Mouse (Mus musculus): Measurements from ENCODE around the gene Dgat2.

Gene Dgat2

GRCm38 (mm10) chr7:99191411-99191810 lies 8.9 kb upstream of the Dgat2 start:
- DNase-seq (ENCODE audit: low spot score) = no peak

DNA sequence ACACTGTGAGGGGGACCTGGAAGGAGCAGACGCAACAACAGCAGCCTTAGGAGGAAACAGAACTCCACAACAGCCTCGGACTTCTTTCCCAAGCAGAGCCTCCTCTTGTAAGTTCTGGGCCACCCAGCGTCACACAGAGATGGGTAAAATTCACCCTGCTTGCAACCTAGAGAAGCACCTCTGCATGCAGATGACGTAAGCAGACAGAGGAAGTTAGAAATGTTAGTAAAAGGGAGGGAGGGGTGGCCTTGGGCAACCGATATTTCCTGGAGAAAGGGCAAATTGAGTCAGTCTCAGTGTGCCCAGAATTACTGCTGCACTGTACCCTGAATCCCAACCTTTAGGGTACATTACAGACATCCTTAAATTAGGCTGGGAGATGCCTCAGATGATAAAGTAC lies 7.4 kb upstream of the Dgat2 start:
- DNase-seq (ENCODE audit: low spot score) = no peak

DNA sequence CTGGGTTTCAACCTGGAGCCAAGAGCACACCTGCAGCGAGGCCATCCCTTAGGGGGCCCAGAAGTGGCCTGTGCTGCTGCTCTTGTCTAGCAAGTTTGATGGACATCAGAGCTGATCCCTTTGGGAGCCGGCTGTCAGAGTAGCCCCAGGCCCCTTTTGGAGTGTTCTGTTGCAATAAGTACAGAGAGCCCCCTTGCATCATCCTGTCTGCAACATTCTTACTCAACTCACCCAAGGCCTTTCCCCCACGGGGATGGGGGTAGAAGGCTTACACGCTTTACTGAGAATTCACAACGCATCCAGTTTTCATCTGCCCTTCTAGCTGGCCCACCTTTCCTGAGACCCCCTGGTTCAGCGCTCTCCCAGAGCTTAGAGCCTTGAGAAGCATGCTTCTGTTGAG lies 6.1 kb upstream of the Dgat2 start:
- DNase-seq (ENCODE audit: low spot score) = no peak

DNA sequence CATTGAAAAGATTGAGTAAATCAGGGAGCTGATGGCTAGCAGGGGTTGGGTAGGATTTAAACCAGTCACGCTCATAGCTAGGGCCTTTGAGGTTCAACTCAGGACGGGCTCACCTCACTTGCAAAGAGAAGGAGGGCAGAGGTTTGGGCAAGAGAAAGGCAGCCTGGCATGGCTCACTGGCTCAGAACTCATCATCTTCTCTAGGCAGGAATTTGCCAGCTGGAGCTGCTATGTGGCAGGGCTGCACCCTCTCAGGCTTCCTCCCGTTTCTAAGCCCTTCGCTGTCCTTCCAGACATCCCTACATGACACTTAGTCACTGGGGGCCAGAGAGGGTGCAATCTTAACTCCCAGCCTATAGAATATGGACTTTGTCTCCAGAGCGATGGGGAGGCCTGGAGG lies 4.9 kb upstream of the Dgat2 start:
- no peak for DNase-seq (ENCODE audit: low spot score)

GRCm38 (mm10) chr7:99185405-99185804 lies 2.9 kb upstream of the Dgat2 start:
- no peak for DNase-seq (ENCODE audit: low spot score)

- no peak for DNase-seq (ENCODE audit: low spot score)
Measured at GRCm38 (mm10) chr7:99183751-99184150, 1.2 kb upstream of the Dgat2 start.

DNA sequence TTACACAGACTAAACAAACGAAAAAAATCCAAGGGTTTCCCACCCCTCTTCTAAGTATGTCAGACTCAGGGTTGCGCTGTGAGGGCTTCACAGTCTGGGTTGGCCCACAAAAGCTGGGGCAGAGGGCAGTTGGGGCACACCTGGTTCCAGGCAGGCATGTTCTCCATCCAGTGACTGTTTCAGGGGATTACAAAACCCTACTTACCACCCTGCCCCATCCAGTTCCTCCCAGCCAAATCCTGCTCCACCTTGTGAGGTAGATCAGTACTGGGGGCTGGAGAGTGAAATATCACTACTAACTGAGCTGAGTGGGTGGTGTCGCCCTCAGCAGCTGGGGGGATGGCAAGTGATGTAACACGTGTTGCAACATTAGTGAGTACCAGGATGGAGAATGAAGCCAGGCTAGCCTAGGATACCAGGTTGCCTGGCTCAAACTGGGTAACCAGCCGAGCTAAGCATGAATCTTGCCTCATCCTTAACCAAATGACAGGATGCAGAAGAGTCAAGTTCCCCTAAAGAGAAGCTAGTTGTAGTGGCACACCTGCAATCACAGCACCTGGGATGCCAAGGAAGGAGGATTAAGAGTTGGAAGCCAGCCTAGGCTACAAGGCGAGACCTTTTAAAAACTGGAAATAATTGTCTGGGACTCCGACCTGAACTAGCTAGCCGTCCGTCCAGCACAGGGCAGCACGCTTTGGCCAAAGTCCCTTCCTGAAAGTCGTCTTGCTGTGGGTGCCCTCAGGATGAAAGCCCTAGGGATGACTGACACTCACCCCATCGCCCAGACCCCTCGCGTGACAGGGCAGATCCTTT lies 694 bp downstream of the Dgat2 start:
- no peak for DNase-seq (ENCODE audit: low spot score)

- DNase-seq (ENCODE audit: low spot score) = no peak
Measured at GRCm38 (mm10) chr7:99180162-99180561, 2.4 kb downstream of the Dgat2 start.

- DNase-seq (ENCODE audit: low spot score) = no peak
Measured at GRCm38 (mm10) chr7:99179271-99179670, 3.2 kb downstream of the Dgat2 start.

GRCm38 (mm10) chr7:99177386-99177785 lies 5.1 kb downstream of the Dgat2 start:
- no peak for DNase-seq (ENCODE audit: low spot score)

DNA sequence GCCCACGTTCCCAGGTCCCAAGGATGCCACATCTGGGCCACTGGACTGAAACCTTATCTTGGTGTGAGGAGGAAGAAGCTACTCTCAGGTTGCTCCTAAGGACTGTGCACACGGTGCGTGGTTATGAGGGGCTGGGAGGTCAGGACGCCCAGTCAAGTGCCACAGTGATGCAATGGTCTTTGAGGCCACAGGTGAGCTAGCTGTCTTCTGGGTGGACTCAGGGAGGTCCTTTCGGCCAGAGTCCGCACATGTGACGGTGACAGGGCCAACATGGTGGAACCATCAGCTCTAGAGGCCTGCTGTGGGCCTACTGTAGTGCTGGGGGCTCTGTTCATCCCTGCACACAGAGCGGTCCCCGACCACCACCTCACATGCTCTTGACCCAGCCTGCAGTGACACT lies 6.9 kb downstream of the Dgat2 start:
- DNase-seq (ENCODE audit: low spot score) = no peak

- DNase-seq (ENCODE audit: low spot score) = no peak
Measured at GRCm38 (mm10) chr7:99175118-99175517, 7.4 kb downstream of the Dgat2 start.

- no peak for DNase-seq (ENCODE audit: low spot score)
Measured at GRCm38 (mm10) chr7:99174006-99174405, 8.5 kb downstream of the Dgat2 start.

DNA sequence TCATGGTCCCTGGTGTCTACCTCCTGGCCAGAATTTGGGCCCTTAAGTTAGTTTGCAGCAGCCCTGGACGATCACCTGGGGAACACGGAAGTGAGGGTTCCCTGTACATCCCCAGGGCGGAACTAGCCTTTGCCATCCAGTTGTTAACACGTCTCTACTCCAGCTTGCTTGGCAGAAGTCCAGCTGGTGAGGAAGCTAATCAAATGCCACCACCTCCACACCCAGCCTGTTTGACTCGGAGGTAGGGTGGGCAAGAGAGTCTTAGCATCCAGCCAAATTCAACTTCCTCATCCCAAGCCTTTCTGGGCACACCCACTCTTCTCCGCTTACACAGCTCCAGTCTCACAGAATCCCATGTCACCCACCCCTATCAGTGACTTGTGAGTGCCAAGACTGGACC lies 9.6 kb downstream of the Dgat2 start:
- DNase-seq (ENCODE audit: low spot score) = no peak

- DNase-seq (ENCODE audit: low spot score) = no peak
Measured at GRCm38 (mm10) chr7:99171730-99172463, 10.6 kb downstream of the Dgat2 start.

DNA sequence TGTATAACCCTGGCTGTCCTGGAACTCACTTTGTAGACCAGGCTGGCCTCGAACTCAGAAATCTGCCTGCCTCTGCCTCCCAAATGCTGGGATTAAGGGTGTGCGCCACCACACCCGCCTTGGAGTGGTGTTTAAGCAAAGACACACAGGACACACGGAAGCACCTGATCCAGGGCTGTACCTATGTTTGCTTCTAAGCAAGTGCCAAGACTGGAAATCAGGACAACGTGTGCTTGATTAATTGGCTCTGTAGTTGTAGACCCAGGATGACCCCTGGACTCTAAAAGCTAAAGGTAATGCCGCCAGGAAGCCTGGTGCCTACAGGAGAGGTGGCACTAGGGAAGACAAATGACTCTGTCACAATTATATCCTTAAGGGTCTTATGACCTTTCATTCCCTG lies 12.0 kb downstream of the Dgat2 start:
- DNase-seq (ENCODE audit: low spot score) = no peak

DNA sequence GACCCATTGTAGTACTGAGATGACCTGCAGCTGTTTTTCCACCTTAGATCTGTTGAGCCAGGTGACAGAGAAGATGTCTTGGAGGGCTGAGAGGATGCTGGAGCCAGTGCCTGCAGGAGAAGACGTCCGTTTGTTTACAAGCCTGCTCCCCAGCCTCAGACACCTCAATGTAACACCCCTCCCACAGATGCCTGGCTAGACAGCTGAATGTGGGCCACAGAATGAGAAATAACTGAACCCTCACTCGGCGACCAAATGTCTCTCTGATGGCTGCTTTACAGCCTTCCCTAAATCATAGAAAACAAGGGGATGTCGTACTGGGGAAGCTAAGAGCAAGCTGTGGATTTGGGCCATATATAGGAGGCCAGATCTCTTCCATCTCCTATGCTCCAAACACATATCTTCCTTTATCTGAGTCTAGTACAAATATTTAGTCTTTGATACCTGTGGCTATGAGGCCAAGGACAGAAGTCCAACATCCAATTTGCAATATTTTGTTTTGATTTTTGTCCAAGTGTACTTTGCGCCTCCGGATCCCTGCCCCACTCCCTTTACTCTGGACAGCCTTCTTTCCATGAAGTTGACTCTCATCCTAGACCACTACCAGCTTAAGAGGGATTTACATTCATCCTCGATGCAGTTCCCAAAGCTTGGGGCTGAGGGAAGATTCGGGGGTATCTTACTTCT lies 12.7 kb downstream of the Dgat2 start:
- no peak for DNase-seq (ENCODE audit: low spot score)

DNA sequence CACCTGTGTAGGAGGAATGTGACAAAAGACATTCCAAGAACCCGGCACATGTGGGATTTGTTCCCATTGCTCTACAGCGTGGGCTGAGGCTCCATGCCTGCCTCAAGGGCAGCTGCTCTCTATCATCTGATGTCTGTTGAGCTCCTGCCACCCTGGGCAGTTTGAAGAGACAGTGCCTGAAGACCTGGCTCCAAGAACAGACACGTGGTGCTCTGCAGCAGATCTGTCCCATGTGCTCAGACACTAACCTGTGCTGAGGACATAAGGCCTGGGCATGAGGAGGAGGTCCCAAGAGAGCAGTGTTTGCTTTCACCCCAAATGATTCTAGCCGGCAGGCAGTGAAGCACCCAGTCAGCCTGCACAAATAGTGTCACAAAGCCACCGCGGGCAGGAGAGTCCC lies 13.8 kb downstream of the Dgat2 start:
- DNase-seq (ENCODE audit: low spot score) = no peak

- DNase-seq (ENCODE audit: low spot score) = no peak
Measured at GRCm38 (mm10) chr7:99167939-99168338, 14.6 kb downstream of the Dgat2 start.

DNA sequence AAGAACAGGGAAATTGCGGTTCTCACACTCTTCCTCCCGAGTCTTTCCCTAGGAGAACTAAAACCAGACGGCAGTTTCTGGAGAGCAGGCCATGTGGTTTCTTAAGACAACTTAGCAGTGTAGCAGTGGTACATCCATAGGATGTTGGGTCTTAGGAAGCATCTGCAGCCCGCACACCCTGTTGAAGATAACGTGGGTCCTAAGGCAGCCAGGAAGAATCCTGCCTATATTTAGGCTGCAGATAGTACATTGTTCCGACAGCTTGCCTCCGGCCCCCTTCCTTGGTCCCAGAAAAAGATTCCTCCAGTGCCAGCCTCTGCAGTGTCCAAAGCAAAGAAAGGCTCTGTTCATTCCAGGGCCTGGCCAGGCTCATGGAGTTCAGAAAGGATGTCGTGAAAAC lies 16.4 kb downstream of the Dgat2 start:
- no peak for DNase-seq (ENCODE audit: low spot score)

DNA sequence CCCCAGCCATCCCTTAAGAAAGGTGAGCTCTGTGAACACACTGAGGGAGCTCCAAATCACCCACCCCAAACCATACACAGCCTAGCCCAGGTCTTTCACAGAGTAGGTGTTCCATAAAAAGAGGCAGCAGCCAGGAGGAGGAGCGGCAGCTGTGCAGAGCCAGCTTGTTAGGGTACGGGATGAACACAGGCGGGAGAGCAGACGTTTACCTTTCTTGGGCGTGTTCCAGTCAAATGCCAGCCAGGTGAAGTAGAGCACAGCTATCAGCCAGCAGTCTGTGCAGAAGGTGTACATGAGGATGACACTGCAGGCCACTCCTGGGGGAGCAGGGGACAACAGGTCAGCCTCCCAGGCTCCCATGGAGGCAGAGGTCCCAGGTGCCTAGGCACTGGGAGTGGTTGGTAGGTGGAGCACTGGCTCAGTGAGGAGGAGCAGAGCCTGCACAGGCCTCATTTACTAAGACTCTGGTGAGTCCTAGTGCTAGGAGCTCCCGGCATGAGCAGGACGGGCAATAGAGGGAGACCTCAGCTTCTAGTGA lies 17.6 kb downstream of the Dgat2 start:
- no peak for DNase-seq (ENCODE audit: low spot score)

GRCm38 (mm10) chr7:99162462-99162861 lies 20.1 kb downstream of the Dgat2 start:
- no peak for DNase-seq (ENCODE audit: low spot score)

DNA sequence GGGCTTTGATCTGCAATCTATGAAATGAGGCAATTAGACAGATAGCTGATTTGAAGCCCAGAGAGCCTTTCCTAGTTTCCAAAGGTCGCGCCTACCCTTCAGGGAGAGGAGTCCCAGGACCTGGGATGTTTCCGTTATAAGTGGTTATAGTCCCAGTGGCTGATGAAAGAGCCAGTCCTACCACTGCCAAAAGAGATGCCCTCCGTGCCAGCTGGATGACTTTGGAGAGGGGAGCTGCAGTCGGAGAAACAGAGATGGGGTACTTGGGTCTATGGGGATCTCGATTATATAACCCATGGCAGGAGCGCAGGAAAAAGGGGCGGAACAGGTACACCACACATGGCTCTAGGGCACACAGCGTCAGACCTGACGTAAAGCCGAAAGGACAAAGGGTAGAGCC lies 20.6 kb downstream of the Dgat2 start:
- DNase-seq (ENCODE audit: low spot score) = no peak

Measured in testis, postnatal 14 days (tissue).